Mouse (Mus musculus): ENCODE results near the gene Adcy2.

Adcy2 gene

GRCm38 (mm10) chr13:68830030-68830759 lies 169.1 kb downstream of the Adcy2 start:
- Histone ChIP-seq H3K4me3 (replicated peaks; ENCODE audit: low read length) (no peak overlapping the region), H3K4me1 (replicated peaks; ENCODE audit: low read depth, low read length) (peaks cover 4% of the 10 kb centered on the region; the same call in 1 of the 2 replicates), H3K36me3 (ENCODE audit: insufficient read depth, low read length) (no peaks in the 10 kb centered on the region), H3K9me3 (ENCODE audit: low read length) (no peaks in the 10 kb centered on the region), H3K27me3 (ENCODE audit: insufficient read depth, low read length) (no peaks in the 10 kb centered on the region)
- TF ChIP-seq NANOG (IDR thresholded peaks at IDR 0.05; ENCODE audit: borderline replicate concordance, low read length): no peak

DNA sequence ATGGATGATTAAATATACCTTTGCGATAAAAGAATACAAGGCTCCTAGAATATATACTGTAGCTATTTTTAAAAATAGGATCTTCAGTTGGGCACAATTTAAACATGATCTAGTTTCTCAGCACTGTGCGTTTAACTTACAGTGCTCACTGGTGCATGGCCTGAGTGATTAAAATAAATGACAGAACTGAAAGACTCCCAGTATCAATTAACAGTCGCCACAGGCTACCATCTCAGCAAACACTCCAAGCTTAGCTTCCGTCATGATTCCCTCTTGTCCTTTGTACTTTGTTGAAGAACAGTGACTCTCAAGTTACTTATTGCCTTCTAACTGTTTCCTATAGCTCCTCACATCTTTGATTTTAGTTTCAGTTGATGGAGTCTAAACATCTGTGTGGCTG lies 170.9 kb downstream of the Adcy2 start:
- H3K4me1 ChIP-seq (replicated peaks; ENCODE audit: low read depth, low read length): no peaks in the 10 kb centered on the region
- H3K9me3 ChIP-seq (ENCODE audit: low read length): no peaks in the 10 kb centered on the region
- no peaks in the 10 kb centered on the region for H3K27me3 ChIP-seq (ENCODE audit: insufficient read depth, low read length)
- H3K4me3 ChIP-seq (replicated peaks; ENCODE audit: low read length): no peak overlapping the region
- TF ChIP-seq NANOG (IDR thresholded peaks at IDR 0.05; ENCODE audit: borderline replicate concordance, low read length) (no peak), POU5F1 (IDR thresholded peaks at IDR 0.05; ENCODE audit: borderline replicate concordance, low read length) (no peak), CTCF (conservative IDR thresholded peaks at IDR 0.05; ENCODE audit: low read length) (no peak)
- H3K36me3 ChIP-seq (ENCODE audit: insufficient read depth, low read length): no peaks in the 10 kb centered on the region

DNA sequence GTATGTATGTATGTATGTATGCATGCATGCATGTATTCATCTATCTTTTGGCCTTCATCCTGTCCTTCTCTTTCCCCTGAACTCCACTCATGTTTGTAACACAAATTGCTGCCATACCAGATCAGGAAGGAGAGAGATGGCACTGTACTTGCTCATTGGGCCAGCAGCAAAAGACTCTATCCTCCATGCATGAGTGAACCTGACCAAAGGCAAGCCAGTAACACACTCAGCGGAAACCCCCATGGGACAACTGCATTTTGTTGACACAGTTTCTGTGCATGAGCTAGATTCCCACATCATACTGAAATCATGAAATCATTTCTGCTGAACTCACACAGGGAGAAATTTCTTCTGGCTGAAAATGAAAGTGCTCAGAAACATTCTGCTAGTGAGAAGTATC lies 172.9 kb downstream of the Adcy2 start:
- H3K9me3 ChIP-seq (ENCODE audit: low read length): no peaks in the 10 kb centered on the region
- H3K4me3 ChIP-seq (replicated peaks; ENCODE audit: low read length): no peak overlapping the region
- TF ChIP-seq POU5F1 (IDR thresholded peaks at IDR 0.05; ENCODE audit: borderline replicate concordance, low read length) (no peak), NANOG (IDR thresholded peaks at IDR 0.05; ENCODE audit: borderline replicate concordance, low read length) (no peak), CTCF (conservative IDR thresholded peaks at IDR 0.05; ENCODE audit: low read length) (no peak)
- no peaks in the 10 kb centered on the region for H3K36me3 ChIP-seq (ENCODE audit: insufficient read depth, low read length)
- H3K4me1 ChIP-seq (replicated peaks; ENCODE audit: low read depth, low read length): no peaks in the 10 kb centered on the region
- no peaks in the 10 kb centered on the region for H3K27me3 ChIP-seq (ENCODE audit: insufficient read depth, low read length)

DNA sequence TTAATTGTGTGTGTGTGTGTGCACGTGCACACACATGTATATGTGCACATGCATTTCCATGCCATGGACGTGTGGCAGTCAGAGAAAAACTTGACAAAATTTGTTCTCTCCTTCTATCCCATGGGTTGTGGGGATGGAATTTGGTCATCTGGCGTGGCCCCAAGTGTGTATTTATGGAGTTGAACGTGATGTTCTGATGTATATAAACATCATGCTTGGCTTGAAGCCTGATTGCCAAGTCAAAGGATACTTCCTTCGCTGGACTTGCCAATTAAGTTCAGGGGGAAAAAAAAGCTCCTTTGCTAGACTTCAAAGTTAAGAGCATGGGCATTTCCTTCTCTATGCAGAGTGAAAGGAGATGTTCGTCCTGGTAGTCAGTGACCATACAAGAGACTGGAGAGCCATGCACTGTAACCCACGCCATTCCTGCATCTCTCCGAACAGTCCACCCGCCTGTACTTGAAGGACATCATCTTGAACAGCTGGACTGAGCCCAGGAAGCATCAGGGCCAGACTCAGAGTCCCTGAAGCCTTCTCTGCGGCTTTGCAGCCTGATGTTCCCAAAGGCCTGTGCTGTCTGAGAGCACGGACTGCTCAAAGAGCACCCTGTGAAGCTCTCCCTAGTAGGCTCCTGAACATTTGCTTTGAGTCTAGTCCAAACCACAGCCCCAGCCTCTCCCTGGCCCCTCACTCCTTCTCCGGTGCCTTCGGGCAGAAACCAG lies 178.3 kb downstream of the Adcy2 start:
- TF ChIP-seq NANOG (IDR thresholded peaks at IDR 0.05; ENCODE audit: borderline replicate concordance, low read length): no peak
- no peak for TF ChIP-seq CTCF (conservative IDR thresholded peaks at IDR 0.05; ENCODE audit: low read length)
- no peak for TF ChIP-seq POU5F1 (IDR thresholded peaks at IDR 0.05; ENCODE audit: borderline replicate concordance, low read length)
- no peaks in the 10 kb centered on the region for H3K36me3 ChIP-seq (ENCODE audit: insufficient read depth, low read length)
- no peaks in the 10 kb centered on the region for H3K27me3 ChIP-seq (ENCODE audit: insufficient read depth, low read length)
- H3K4me3 ChIP-seq (replicated peaks; ENCODE audit: low read length): no peak overlapping the region
- no peaks in the 10 kb centered on the region for H3K4me1 ChIP-seq (replicated peaks; ENCODE audit: low read depth, low read length)
- no peaks in the 10 kb centered on the region for H3K9me3 ChIP-seq (ENCODE audit: low read length)

DNA sequence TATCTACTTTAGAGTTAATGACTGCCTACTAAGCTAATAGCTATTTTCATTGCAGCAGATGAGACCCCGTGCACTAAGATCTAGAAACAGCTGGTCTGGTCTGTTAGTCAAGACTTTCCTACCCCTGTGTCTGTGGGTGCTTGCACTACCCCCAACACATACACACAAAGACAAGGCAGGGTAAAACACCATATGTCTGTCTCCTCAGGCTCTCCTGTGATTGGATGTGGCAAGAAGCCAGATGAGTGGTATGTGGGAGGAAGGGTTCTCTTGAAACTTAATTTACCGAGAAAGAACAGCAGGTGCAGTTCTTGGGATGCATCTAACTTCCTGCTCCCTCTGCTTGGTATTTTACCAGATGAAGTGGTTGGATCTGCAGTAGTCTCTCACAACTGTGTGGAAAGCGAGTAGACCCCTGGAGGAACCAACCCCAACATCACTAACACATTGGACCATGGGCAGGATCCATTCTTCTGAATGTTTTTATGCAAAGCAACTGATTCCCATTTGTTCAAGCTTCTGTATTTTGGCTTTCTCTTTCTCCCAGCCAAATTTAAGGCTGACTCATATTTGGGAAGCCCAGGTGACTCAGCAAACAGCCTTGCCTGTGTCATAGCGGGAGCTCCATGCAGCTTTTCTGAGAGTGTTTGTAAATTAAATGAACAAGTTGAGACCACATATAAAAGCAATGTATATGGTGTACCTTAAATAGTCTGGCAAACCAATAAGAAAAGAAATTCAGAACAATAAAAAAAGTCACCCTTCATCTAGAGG lies 183.4 kb downstream of the Adcy2 start:
- Histone ChIP-seq H3K4me3 (replicated peaks; ENCODE audit: low read length) (no peak overlapping the region), H3K4me1 (replicated peaks; ENCODE audit: low read depth, low read length) (no peaks in the 10 kb centered on the region), H3K27me3 (ENCODE audit: insufficient read depth, low read length) (no peaks in the 10 kb centered on the region), H3K9me3 (ENCODE audit: low read length) (no peaks in the 10 kb centered on the region), H3K36me3 (ENCODE audit: insufficient read depth, low read length) (no peaks in the 10 kb centered on the region)
- TF ChIP-seq POU5F1 (IDR thresholded peaks at IDR 0.05; ENCODE audit: borderline replicate concordance, low read length): no peak
- TF ChIP-seq NANOG (IDR thresholded peaks at IDR 0.05; ENCODE audit: borderline replicate concordance, low read length): no peak
- TF ChIP-seq CTCF (conservative IDR thresholded peaks at IDR 0.05; ENCODE audit: low read length): no peak

GRCm38 (mm10) chr13:68811185-68811584 lies 188.2 kb downstream of the Adcy2 start:
- Histone ChIP-seq H3K4me3 (replicated peaks; ENCODE audit: low read length) (no peak overlapping the region), H3K9me3 (ENCODE audit: low read length) (no peaks in the 10 kb centered on the region), H3K4me1 (replicated peaks; ENCODE audit: low read depth, low read length) (no peaks in the 10 kb centered on the region), H3K27me3 (ENCODE audit: insufficient read depth, low read length) (no peaks in the 10 kb centered on the region), H3K36me3 (ENCODE audit: insufficient read depth, low read length) (no peaks in the 10 kb centered on the region)
- no peak for TF ChIP-seq CTCF (conservative IDR thresholded peaks at IDR 0.05; ENCODE audit: low read length)
- no peak for TF ChIP-seq POU5F1 (IDR thresholded peaks at IDR 0.05; ENCODE audit: borderline replicate concordance, low read length)
- TF ChIP-seq NANOG (IDR thresholded peaks at IDR 0.05; ENCODE audit: borderline replicate concordance, low read length): no peak

- H3K36me3 ChIP-seq (ENCODE audit: insufficient read depth, low read length): no peaks in the 10 kb centered on the region
- no peaks in the 10 kb centered on the region for H3K9me3 ChIP-seq (ENCODE audit: low read length)
- H3K4me1 ChIP-seq (replicated peaks; ENCODE audit: low read depth, low read length): no peaks in the 10 kb centered on the region
- no peak for TF ChIP-seq NANOG (IDR thresholded peaks at IDR 0.05; ENCODE audit: borderline replicate concordance, low read length)
- TF ChIP-seq CTCF (conservative IDR thresholded peaks at IDR 0.05; ENCODE audit: low read length): peak; percentile 54
- H3K27me3 ChIP-seq (ENCODE audit: insufficient read depth, low read length): no peaks in the 10 kb centered on the region
- H3K4me3 ChIP-seq (replicated peaks; ENCODE audit: low read length): no peak overlapping the region
Measured at GRCm38 (mm10) chr13:68799777-68800176, 199.6 kb downstream of the Adcy2 start.

GRCm38 (mm10) chr13:68793286-68793685 lies 206.1 kb downstream of the Adcy2 start:
- no peaks in the 10 kb centered on the region for H3K36me3 ChIP-seq (ENCODE audit: insufficient read depth, low read length)
- H3K4me1 ChIP-seq (replicated peaks; ENCODE audit: low read depth, low read length): no peaks in the 10 kb centered on the region
- no peaks in the 10 kb centered on the region for H3K27me3 ChIP-seq (ENCODE audit: insufficient read depth, low read length)
- H3K9me3 ChIP-seq (ENCODE audit: low read length): peaks cover 7% of the 10 kb centered on the region; the same call in 1 of the 2 replicates
- TF ChIP-seq NANOG (IDR thresholded peaks at IDR 0.05; ENCODE audit: borderline replicate concordance, low read length) (no peak), POU5F1 (IDR thresholded peaks at IDR 0.05; ENCODE audit: borderline replicate concordance, low read length) (no peak), CTCF (conservative IDR thresholded peaks at IDR 0.05; ENCODE audit: low read length) (no peak)
- H3K4me3 ChIP-seq (replicated peaks; ENCODE audit: low read length): no peak overlapping the region
